Mouse (Mus musculus) heart, adult 9 months (tissue): ENCODE results near the gene Farp1.

Source experiments
- DNase-seq, 2 experiments: peaks; one replicate each; pipeline ENCODE4 v3.0.0; 2022; ENCODE audit warnings: low spot score in 2 of 2

The Farp1 gene

DNA sequence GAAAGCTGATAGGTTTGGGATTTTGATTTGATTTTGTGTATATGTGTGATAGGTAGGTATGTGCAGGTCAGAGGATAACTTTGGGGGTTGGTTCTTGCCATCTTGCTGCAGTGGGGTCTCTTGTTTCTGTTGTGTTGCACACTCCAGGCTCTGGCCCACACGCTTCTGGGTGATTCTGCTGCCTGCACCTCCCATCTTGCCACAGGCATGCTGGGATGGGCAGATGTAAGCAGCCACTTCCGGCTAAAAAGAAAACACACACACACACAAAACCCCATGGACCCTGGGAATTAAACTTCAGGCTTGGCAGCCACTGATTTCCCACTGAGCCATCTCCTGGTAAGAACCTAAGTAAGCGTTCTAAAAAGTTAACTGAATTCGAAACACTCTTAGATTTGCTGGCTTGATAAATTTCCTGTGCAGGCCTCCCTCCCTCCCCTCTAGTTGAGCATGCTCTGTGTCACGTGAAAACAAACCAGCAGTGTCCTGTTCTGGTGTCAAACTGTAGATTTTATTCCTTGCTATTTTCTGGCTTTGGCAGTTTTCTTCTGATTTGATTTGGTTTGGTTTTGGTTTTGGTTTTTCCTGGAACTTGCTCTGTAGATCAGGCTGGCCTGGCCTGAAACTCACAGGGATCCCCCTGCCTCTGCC is 226.4 kb downstream of the Farp1 start:
- no peak for DNase-seq

DNA sequence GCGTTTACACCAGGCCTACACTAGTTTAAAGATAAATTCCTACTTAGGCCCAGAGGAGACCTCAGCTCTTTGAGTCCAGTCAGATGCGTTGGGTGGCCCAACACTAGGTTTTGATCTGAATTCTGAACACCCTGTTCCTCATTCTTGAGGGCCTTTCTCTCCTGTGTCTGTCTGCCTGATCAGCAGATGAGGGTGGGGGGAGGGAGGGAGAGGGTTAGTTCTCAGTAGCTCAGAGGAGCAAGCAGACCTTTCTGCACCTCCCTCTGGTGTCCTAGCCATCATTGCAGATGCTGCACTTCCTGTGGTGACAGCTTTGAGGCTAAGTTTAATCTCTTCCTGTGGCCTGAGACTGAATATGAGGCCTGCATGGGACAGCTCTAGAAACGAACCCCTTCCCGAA is 227.6 kb downstream of the Farp1 start:
- no peak for DNase-seq

DNA sequence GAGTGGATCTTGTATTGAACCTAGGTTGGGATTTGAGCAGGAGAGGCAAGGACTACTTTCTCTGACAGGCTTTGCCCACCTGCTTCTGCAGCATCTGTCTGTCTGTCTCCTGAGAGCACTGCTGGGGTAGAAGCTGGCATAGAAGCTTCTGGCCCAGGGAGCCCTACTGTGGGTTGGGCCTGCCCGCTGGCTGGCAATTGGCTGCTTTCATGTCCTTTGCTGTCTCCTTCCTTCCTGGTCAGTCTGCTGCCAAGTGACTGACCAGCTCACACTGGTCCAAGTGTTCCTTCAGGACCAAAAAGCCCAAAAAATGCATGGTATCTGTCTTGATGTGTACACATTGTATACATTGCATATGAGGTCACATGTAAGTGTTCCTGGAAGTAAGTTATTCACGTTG is 228.9 kb downstream of the Farp1 start:
- DNase-seq = no peak

DNA sequence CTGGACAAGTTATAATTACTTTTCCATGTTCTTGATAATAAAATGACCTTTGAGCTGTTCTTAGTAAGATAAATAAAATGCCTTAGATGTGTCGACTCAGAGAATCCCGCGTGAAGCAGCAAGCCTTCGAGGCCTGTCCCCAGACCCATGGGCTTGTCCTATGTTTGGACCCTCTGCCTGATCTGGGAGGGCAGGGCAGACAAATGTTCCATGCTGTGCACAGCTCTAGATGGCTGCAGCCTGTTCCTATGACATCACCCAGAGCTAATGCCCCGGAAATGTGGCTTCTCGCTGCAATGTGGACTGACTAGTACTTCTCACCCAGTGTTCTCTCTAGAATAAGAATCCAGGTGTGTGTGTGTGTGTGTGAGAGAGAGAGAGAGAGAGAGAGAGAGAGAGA is 229.5 kb downstream of the Farp1 start:
- peak in 1 of 2 experiments; percentile 56 for DNase-seq

DNA sequence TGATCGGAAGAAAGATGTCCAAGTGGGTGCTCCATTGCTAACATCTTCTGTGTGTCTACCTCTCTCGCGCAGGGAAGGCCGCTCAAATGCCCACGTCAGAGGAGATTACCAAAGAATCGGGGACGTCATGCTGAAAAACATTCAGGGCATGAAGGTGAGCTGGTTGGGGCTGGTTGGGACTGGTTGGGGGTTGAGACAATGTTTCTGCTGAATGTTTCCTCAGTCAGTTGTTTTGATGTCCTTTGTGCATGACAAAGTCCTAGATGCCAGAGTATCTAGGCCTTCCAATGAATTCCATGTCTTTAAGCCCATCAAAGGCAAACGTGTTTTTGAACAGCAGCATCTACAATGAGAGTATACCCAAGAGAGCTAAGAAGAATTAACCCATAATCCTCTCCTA is 232.8 kb downstream of the Farp1 start:
- DNase-seq = no peak

DNA sequence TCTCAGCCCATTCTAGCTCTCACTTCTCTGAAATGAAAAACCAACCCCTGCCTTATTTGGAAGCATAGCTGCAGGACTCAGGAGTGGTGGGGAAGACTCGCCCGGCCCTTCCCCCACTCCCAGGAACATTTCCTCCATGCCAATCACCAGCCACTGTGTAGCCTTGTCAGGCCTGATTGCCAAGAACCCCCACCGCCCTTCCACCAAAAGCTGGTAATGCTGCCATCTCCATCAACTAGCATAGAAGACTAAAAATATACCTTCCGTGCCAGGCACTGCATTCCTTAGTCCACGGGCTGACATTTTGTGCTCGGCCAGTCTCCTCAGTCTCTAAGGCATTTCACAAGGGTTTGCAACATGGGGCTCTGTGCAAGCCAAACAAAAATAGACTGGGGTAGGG is 235.5 kb downstream of the Farp1 start:
- DNase-seq = no peak

DNA sequence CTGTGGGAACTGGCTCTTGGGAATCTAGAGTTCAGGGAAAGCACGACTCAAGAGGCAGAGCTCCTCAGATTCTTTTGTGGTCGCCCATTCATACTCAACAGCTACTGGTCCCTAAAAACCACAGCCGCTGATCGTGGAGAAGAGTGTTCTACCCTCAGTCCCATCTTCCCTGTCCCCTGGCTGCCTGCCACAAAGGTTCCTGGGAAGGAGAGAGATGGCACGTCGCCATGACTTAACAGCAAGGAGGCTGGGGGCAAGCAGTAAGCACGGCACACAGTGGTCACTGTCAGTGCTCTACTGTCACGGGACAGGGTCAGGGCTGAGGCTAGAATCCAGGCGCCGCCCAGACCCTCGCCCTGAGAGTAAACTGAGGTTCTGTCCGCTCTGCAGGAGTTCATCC is 240.0 kb downstream of the Farp1 start:
- no peak for DNase-seq

DNA sequence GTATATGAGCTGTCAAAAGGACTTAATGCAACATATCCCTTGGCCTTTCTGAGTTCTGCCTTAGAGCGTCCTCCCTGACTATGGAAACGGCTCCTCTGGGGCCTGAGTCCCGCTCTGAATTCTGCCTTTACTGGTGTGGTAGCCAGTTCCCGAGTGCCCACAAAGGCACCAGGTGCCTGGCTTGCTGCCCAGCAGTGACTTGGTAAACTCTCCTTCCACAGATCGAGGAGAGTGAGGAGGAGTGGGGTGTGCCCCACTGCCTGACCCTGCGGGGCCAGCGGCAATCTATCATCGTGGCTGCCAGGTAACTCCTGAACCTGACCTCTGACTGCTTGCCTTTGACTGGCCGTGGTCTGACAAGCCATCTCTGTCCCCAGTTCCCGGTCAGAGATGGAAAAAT is 241.0 kb downstream of the Farp1 start:
- no peak for DNase-seq

DNA sequence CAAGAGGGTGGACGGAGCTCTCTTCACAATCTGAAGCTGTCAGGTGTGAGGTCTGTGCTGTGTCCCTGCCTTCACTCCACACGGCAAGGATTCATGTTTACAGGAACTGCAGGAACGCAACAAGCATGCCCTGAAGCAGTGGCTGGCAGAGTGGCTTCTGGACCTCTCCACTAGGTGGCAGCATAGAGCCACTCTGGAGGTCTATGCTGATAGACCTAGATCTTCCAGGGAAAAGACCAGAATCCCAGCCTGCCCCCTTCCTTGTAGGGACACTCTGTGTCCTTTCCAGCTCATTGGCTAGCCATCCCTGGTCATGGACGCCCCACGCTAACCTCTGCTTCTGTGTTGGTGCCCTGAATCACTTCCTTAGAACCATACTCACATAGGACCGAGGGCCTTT is 244.1 kb downstream of the Farp1 start:
- peak; percentile 44 to 81 for DNase-seq

DNA sequence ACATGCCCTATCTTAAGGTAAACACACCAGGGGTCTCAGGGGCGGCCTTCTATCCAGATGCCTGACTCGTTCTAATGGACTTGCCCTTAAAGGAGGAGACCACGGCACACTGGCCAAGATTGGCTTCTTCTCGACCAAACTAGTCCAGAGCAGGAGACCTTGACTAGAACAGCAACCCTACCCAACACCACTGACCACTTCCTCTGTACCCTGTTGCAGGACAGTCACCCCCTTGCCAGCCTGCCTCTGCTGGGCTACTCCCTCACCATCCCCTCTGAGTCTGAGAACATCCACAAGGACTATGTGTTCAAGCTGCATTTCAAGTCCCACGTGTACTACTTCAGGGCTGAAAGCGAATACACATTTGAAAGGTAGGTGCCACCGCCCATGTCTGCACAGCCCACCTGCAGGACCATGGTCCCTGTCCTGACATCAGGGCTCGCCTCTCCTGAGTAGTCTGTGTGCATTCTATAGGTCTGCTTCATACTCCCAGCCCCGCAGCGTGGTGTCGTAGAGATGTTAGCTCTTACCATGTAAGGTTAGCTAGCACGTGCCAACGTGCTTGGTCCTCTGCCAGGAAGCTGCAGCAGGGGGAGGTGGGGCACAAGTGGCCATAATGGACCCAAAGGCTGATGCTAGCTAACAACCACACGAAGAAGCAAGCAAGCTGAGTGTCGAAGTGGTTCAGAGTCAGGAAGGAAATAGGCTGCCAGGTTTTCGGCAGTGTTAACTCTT is 245.8 kb downstream of the Farp1 start:
- DNase-seq = no peak

DNA sequence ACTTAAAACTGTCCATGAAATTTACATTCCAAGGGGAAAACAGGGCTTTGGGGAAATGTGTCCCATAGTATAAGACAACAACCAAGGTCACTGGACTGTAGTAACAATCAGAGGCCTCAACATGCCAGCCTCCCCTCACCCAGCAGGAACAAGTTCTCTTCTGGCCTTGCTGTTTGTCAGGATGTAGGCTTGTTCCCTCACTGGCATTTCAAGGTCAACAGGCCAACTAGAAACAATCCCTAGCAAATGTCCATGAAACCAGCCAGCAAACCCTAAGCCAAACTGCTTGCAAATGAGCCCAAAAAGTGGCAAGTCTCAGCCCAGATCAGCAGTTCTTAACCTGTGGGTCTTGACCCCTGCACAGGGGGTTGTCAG is 246.3 kb downstream of the Farp1 start:
- no peak for DNase-seq

DNA sequence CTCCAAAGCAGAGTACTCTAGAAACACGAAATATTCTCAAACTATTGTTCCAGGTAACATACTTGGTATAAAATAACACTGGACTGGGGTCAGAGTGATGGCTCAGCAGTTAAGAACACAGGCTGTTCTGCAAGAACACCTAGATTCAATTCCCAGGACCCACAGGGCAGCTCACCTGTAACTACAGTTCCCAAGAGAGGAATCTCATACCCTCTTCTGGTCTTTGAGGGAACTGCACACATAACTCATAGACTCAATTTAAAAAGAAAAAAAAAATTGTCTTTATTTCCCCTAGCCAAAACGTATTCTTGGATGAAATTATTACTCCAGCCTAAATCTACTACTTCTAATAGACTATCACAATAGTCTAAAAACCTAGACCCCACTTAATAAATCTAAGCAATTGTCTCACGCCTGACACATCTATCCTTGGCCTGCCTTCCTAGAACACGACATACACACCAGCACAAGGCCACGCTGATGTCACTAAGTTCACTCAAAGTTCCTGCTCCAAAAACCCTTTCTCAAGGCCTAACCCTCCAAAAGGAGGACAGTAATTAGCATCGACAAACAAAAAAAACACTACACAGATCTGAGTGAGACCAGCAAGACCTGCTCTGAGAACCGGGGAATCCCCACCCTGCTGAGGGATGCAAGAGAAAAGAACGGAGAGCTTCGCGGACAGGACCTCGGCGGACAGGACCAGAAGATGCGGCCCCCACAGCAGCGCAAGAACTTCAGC is 250.6 kb downstream of the Farp1 start:
- no peak for DNase-seq

DNA sequence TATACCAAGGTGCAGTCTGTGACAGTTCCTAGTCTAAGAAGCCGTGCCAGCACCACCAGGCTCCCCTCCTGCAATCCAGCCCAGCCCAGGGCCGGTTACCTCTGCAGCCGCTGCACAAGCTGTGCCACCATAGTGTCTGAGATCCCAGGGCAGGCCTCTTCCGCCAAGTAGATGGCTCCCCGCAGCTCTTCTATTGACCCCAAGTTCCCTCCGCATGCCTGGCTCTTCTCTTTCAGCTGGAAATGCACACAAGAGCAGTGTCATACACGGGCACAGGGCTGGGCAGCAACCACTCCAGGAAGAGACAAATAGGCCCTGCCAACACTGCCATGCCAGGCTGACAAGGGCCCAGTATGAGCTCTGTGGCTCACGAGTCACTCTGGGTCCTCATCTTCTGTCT is 256.9 kb downstream of the Farp1 start:
- no peak for DNase-seq

DNA sequence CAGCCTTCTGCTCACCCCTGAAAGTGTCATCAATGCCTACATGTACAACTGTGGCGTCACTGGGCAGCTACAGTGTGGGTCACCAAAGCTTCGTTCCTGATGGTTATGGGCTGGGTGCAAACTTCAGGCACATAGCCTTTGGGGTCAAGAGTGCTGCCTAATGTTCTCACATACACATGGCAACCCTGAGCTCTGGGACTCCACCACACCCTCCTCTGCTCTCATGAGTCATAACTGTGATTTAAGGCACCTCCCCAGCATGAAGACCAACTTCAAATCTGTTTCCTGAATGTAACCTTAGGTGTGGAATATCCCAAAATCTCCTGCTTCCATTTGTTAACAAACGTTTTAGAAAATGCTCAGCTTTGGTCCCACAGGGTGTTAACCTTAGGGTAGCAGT is 257.4 kb downstream of the Farp1 start:
- DNase-seq = no peak

DNA sequence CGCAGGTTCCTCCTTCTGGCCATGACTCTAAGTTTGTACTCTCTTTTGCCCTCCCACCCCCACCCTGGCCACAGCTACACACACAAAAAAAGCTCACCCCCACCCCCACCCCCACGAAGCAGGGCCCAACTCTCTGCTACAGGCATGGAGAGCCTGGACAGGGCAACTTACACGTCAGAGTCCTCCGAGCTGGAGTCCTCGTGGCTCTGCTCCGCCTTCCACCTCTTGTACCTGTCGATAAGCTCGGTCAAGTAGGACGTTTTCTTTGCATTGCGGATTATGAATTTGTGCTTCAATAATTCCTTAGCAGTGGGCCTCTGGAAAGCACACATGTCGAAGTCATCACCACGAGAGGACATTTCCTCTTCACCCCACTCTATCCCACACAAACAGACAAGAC is 259.5 kb downstream of the Farp1 start:
- DNase-seq = no peak

DNA sequence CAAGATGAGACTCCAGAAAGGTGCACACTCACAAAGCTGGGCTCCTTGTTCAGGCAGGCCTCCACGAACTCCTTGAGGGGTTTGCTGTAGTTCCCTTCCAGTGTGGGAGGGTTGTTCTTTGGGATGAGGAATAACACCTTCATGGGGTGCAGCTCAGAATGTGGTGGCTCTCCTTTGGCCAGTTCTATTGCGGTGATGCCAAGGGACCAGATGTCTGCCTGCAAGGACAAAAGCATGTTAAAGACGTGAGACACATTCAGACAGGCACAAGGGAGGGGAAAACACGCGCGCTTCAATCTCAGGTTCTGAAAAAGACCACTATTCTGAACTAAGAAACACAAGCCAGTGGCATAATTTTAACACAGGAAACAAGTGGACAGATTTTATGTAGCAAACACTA is 262.1 kb downstream of the Farp1 start:
- no peak for DNase-seq

DNA sequence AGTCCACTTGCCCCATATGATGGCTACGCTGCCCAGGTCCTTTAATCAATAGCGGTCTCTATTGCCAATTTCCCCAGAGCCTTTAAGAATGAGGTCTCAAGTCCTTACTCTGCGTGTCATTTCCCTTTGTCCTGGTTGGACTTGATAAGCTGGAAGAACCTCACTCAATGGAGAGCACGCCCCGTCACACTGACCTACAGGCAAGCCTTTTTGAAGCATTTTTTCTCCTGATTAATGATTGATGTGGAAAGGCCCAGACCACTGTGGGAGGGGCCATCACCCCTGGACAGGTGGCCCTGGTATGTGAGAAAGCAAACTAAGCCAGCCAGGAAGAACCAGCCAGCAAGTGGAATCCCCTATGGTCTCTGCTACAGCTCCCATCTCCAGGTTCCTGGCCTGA is 263.5 kb downstream of the Farp1 start:
- DNase-seq = no peak

DNA sequence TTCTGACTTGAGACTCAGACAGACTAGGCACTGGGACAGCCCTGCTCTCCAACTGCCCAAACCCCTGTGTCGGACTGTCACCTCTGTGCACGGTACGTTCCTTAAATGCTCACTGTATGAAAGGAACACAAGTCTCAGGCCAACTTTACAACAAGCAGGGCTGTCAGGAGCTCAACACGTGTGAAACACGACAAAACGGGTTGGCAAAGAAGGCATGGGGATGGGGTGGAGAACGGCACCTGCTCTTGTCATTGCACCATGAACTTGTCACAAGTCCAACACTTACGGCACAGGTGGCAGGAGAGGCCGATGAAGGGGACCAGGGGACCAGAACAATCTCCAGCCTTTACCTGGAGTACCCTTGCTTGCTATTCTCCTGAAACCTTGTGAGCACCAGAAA is 264.1 kb downstream of the Farp1 start:
- no peak for DNase-seq

DNA sequence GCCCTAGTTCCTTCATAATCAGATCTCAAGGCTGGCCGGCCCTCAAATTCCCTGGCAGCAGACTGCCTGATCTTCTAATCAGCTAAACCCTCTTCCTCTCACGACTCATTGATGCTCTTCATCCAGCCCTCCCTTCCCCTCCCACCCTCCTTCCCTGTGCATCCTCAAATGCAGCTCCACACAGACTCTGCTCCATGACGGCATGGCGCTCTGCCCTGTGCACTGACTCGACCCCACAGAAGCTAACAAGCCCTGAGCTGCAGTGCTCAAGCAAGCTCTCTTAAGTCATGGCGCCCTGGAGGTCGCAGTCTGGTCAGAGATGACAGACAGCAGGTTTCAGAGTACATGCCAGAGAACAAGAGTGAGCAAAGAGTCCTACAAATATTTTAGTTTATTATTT is 269.5 kb downstream of the Farp1 start:
- DNase-seq = no peak

DNA sequence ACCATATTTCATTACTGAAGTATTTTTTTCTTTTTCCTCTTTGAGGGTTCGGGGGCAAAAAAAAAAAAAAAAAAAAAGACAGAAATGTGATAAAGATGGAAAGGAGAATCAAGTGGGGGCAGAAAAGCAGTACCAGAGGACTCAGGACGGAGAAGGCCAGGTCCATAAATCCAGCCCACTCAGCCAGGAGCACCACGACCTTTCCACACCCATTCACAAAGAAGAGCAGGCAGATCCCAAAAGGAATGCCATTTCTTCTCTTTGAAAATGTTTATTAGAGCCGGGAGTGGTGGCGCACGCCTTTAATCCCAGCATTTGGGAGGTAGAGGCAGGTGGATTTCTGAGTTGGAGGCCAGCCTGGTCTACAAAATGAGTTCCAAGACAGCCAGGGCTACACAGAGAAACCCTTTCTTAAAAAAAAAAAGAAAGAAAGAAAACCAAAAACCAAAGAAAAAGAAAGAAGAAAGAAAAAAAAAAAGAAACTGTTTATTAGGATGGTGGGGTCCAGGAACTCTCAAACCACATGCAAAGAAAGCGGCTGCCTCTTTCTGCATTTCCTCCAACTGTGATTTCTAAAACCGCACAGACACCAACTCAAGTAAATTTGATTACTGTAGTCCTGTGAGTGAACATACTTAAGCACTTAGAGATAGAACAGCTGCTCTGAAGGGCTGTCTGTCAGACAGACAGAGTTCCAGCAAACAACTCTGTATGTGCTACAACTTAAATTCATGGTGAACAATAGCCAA is 270.5 kb downstream of the Farp1 start:
- DNase-seq = no peak

DNA sequence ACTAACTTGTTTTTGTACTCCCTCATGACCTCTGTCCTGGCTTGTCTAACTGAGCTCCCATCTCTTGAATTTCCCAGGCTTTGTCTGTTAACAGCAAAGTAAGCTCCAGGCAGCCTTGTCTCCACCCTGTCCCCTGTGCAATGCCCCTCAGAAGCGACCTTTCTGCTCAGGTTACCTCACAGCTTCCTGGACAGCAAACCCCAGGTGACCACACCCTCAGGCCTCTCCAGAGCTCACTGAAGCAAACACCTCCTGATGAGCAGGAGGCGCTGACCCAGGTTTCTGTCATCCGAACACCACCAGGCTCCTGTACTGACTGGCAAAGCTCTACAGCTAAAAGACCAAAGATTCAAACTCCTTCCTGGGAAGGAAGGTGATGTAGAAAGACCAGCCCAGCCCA is 274.9 kb downstream of the Farp1 start:
- DNase-seq = no peak

DNA sequence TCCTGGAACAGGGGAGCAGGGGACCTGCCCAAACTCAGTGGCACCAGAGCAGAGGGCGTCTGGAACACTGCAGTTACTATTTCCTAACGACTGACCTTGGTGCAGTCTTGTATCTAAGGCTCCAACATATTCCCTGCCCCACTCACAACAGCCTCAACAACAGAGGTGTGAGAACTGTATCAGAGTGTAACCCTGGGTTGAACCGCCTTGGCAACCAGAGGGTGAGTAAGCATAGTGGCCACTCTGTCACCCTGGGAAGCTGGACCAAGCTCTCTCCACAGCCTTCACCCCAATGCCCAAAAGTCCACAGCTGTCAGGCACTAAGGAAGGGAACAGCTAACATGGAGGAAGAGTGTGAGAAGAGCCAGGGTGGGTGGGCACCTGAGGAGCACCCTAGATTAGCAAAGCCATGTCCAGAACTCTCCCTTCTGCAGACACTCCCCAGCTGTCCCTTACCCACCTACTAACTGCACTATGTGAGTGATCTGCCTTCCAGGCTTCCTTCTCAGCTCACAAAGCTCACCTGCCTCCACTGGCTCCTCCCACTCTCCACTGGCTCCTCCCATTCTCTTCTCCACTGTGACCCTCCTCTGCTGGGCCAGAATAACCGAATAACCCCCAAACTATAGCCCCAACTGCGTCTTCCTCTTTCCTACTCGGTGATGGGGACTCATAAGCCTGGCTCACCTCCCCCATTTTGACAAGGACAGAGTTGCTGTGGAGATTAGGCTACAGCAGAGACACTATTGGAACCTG is 275.5 kb downstream of the Farp1 start:
- no peak for DNase-seq
